Mouse (Mus musculus): ENCODE data around the gene Sugct.

Gene Sugct

GRCm38 (mm10) chr13:17694911-17695699 lies at the start of gene Sugct, which contains the start of gene Mplkip:
Gene Sugct, minus strand, starts transcription at chr13:17695553.
Gene Mplkip, plus strand, starts transcription at chr13:17695192.
- DNase-seq (ENCODE audit: low spot score), result peak; percentile 100

- DNase-seq (ENCODE audit: low spot score), result no peak
Observed at GRCm38 (mm10) chr13:17728798-17729197, 33.4 kb upstream of the Sugct start.

- no peak for DNase-seq (ENCODE audit: low spot score)
Observed at GRCm38 (mm10) chr13:17727922-17728321, 32.6 kb upstream of the Sugct start.

GRCm38 (mm10) chr13:17717357-17717756 lies 22.0 kb upstream of the Sugct start:
- no peak for DNase-seq (ENCODE audit: low spot score)

GRCm38 (mm10) chr13:17708784-17709311 lies 13.5 kb upstream of the Sugct start:
- no peak for DNase-seq (ENCODE audit: low spot score)

GRCm38 (mm10) chr13:17705188-17705826 lies 10.0 kb upstream of the Sugct start:
- no peak for DNase-seq (ENCODE audit: low spot score)

GRCm38 (mm10) chr13:17702311-17702710 lies 7.0 kb upstream of the Sugct start:
- DNase-seq (ENCODE audit: low spot score), result no peak

GRCm38 (mm10) chr13:17701322-17701721 lies 6.0 kb upstream of the Sugct start:
- no peak for DNase-seq (ENCODE audit: low spot score)

GRCm38 (mm10) chr13:17700090-17700715 lies 4.8 kb upstream of the Sugct start:
- no peak for DNase-seq (ENCODE audit: low spot score)

GRCm38 (mm10) chr13:17695898-17696580 lies 686 bp upstream of the Sugct start:
- peak; percentile 41 for DNase-seq (ENCODE audit: low spot score)

- DNase-seq (ENCODE audit: low spot score), result peak; percentile 35
Observed at GRCm38 (mm10) chr13:17694414-17694813, 939 bp downstream of the Sugct start.

GRCm38 (mm10) chr13:17693816-17694215 lies 1.5 kb downstream of the Sugct start:
- DNase-seq (ENCODE audit: low spot score), result peak; percentile 17

GRCm38 (mm10) chr13:17691436-17691835 lies 3.9 kb downstream of the Sugct start:
- DNase-seq (ENCODE audit: low spot score), result no peak

GRCm38 (mm10) chr13:17690686-17691085 lies 4.7 kb downstream of the Sugct start:
- no peak for DNase-seq (ENCODE audit: low spot score)

- DNase-seq (ENCODE audit: low spot score), result no peak
Observed at GRCm38 (mm10) chr13:17689461-17689860, 5.9 kb downstream of the Sugct start.

GRCm38 (mm10) chr13:17671122-17671521 lies 24.2 kb downstream of the Sugct start:
- DNase-seq (ENCODE audit: low spot score), result no peak

- no peak for DNase-seq (ENCODE audit: low spot score)
Observed at GRCm38 (mm10) chr13:17667380-17667779, 28.0 kb downstream of the Sugct start.

- DNase-seq (ENCODE audit: low spot score), result peak; percentile 9
Observed at GRCm38 (mm10) chr13:17642294-17642693, 53.1 kb downstream of the Sugct start.

GRCm38 (mm10) chr13:17638008-17638407 lies 57.3 kb downstream of the Sugct start:
- DNase-seq (ENCODE audit: low spot score), result no peak

- DNase-seq (ENCODE audit: low spot score), result no peak
Observed at GRCm38 (mm10) chr13:17627108-17627507, 68.2 kb downstream of the Sugct start.

GRCm38 (mm10) chr13:17624976-17625375 lies 70.4 kb downstream of the Sugct start:
- no peak for DNase-seq (ENCODE audit: low spot score)

GRCm38 (mm10) chr13:17606217-17606616 lies 89.1 kb downstream of the Sugct start:
- no peak for DNase-seq (ENCODE audit: low spot score)

All from c-Kit-positive CD71-positive TER-119-positive erythroid progenitor cells, embryonic 14.5 days (primary cell).